Mouse (Mus musculus) erythroblast, embryonic 14.5 days (primary cell): ENCODE measurements around the gene Fasl.

ENCODE experiments used
- GATA1 ChIP-seq: IDR thresholded peaks from 2 replicates; pipeline ENCODE4 v1.6.1; 2012; ENCODE audit warnings: low read length, inconsistent platforms, mixed read lengths
- TAL1 ChIP-seq: IDR thresholded peaks from 3 replicates; pipeline ENCODE4 v1.6.1; 2012; ENCODE audit warnings: low read length, inconsistent platforms, mixed read lengths

DNA sequence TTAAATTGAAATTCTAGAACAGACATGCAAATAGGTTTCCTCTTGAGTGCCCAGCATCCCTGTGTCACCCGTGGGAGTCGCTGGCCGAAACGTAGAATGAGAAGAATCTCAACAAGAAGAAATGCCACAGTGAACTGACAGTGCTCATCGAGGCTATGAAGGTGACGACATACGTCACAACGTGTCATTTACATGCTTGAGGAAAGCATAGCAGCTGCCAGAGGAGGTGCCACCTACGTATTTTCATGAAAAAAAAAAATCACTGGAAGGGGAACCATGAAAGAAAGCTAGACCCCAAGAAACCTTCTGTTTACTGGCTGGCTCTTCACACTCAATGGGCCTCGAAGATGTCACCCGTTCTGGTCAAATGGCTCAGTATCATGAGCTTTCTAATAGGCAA is 54.0 kb downstream of the Fasl start:
- TF ChIP-seq TAL1 = no peak
- TF ChIP-seq GATA1 = no peak
